Mouse (Mus musculus) induced T-regulatory cell, adult 2 months (primary cell): Measurements from ENCODE around the gene Fam84a.

Experiments
- DNase-seq: peaks from one replicate; pipeline ENCODE4 v3.0.0-alpha.2; 2012; ENCODE audit warnings: low read depth

Gene Fam84a

DNA sequence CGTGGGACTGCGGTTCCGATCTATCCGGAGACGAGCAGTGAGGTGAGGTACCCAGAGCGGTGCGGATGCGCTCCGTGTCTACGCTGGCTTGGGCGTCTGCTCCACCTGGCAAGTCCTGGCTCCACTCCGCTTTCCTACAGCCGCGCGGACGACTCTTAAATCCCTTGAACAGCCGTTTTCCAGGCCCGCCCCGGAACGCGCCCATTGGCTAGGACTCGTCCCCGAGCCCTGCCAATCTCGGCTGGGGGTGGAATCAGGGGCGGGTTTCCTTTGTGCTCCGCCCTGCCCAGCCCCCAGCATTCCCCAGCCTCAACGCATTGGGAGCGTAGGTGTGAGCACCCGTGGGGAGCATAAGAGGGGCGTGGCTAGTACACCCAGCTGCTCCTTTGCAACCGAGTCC is at the start of gene Fam84a:
Gene Fam84a, minus strand, starts transcription at position 134 of the 400 bp plus-strand sequence.
- DNase-seq: peak; percentile 0

- no peak for DNase-seq
Measured at GRCm38 (mm10) chr12:14195479-14195878, 43.6 kb upstream of the Fam84a start.

GRCm38 (mm10) chr12:14186689-14187195 is 34.9 kb upstream of the Fam84a start:
- no peak for DNase-seq

DNA sequence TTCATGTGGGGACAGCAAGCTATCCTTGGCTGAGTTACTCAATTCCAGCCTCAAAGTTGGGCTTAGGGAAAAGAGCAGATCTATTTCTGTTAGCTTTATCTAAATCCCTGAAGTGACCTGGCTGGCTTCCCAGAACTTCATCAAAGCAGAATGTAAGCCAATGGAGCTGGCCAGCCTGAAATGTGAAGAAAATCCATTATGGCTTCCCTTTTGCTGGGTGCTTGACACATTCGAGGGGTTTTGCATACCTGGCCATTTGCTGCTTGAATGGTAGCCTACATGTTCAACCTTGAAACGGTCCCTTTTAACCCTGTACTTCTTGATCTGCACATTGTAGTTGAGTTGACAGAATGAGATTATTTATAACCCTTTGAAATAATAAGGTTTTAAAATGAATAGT is 13.9 kb upstream of the Fam84a start:
- no peak for DNase-seq

- no peak for DNase-seq
Measured at GRCm38 (mm10) chr12:14164936-14165335, 13.1 kb upstream of the Fam84a start.

DNA sequence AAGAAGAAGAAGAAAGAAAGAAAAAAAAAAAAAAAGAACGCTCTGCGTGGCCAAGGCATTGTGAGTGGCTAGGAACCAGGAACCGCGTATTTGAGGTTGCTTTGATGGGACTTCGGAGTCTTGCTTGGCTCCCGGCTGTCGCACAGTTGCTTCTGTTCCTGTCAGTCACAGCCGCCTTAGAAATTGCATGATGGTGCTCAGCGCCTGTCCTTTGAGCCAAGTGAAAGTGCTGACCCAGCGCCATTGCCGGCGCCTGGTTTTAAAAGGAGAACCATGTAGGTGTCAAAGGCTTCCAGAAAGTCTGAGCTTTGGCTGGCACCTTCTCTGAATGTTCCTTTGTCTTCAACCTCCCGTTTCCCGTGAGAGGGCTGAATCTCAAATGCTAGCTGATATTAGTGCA is 572 bp upstream of the Fam84a start:
- no peak for DNase-seq

DNA sequence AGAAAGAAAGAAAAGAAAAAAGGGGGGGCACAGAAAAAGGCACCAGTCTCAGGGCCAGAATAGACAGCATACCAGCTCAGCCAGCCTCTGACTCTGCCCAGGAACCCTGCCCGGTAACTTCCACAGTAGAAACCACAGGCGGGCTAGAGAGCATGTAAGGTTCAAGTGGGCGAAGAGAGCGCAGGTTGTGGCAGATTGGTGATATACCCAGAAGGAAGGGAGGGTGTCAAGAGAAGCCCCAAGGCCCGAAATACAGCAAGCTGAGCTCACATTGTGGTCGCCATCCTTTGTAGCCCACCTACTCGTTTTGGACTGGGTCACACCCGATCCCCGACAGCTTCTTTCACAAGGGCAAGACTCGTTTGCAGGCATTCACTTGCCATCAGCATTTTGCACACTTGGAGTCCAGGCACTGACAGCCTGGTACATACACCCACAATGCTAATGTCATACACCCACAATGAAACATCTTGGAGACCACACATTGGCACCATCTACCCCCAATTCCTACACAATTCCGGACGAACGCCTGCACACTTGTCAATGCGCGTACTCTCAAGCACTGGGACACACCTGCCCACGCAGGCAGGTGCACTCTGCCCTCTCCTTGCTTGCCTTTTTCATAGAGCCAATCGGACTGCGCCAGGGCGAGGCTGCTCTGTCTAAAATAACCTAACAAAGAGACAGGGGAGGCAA is 770 bp downstream of the Fam84a start:
- no peak for DNase-seq

DNA sequence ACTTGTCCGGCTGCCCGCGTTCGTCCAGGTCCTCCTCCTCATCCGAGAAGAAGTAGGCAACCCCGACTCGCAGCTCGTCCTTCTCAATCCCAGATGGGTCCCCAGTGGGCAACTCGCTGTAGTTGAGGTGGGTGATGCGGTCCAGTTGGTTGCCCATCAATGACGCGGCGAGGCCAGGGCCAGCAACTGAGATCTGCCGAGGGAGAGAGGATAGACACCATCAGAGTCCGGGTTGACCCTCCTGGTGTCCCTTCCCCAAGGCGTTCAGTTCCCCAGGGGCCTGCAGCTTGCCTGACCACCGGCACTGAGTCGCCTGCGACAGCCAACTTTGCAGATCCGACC is 1.3 kb downstream of the Fam84a start:
- DNase-seq: no peak

GRCm38 (mm10) chr12:14149843-14150567 is 1.8 kb downstream of the Fam84a start:
- no peak for DNase-seq

DNA sequence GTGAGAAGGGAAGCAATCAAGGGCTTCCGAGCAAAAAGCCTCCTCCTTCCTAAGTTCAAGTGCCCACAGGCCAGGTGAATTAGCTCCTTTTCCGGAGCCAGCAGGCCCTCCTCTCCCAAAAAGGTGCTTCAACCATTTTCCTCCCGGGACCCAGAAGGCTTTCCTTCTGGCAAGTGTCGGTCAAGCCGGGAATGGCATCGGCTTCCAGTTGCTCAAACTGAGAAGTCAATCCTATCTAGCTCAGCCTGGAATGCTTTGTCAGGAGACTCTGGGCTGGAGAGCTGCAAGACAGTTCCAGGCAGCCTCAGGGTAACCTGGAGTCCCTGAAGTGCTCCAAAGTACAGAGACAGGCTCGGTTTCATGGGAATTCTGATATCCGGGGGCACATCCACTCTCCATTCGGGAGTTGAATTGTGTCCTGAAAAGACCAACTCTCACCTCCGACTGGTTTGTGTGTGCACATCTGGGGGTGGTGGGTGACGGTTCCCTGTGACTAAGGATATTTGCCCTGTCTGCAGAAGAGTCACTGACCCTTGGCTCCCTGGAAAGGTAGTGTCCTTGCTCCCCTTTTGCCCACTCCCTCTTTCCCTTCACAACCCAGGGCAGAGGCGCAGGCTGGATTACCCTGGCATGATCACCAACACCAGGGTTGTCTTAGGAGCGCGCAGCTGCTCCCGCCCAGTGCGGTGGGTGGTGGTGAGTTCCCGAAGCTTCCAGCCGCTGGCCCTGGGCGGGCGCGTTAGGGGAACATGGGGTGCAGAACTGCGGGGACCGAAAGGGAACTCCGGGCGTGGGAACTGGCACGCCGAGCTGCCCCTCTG is 2.6 kb downstream of the Fam84a start:
- no peak for DNase-seq

DNA sequence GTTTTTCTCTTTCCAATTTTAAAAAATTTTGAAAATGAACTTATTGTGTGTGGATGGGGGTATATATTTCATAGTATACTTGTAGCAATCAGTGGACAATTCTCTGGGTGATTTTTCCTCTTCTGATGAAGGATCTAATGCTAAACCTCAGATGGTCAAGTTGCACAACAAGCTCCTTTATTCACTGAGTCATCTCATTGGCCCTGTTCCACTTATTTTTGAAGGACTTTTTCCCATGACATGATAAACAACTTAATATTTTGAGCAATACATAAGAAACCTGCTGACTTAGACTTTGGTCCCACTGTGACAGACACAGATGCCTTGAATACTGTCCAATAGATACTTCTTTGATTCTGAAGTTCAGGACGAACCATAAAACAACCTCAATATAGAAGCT is 14.8 kb downstream of the Fam84a start:
- no peak for DNase-seq

- DNase-seq: no peak
Measured at GRCm38 (mm10) chr12:14114730-14115129, 37.1 kb downstream of the Fam84a start.

DNA sequence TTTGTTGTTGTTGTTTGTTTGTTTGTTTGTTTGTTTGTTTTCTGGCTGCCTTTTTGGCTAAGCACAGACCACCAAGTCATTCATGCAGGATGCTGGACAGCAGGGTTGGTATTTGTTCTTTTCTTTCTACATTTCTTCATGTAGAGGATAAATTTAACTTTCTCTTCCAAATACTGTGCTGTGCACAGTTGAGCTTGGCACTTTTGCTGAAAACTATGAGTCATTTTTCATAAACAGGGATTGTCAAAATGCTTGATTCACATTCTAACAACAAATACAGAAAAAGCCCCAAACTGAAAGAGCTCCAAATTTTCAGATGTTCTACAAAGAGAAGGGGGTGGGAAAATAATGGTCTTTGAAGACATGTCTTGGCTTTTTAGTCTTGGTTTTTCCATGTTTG is 54.9 kb downstream of the Fam84a start:
- DNase-seq: no peak
